Mouse (Mus musculus) neural tube, embryonic 13.5 days (tissue): ENCODE measurements at regions not wholly inside any gene's neighbourhood (a gene's known extent, or its start where the extent isn't known, plus 50 kb on each side); places are given as distances from the start of the nearest gene placed in this dataset.
A peak's percentile ranks its signal among the peaks of the same experiment; 100 is the strongest.
"Not testable (repeated sequence)": the region's sequence is repeated elsewhere in the genome, so short reads cannot be mapped to it uniquely, and the experiment has no call there.

Experiments used
- ATAC-seq: fragments of 200-750 bp; cut with Nextera tagmentation; 2 replicates; pipeline ENCODE4 v1.8.0; 2017; ENCODE audit warnings: low read depth, mild to moderate bottlenecking, moderate TSS enrichment, moderate library complexity
- H3K27ac ChIP-seq: fragments of 300-500 bp; sonication (generic); replicated peaks from 2 replicates; pipeline ENCODE4 v1.5.1; 2015; ENCODE audit warnings: moderate library complexity, mild to moderate bottlenecking, inconsistent platforms
- H3K27me3 ChIP-seq: fragments of 300-500 bp; sonication (generic); 2 replicates; pipeline ENCODE4 v1.6.1; 2015; ENCODE audit warnings: mild to moderate bottlenecking, inconsistent platforms
- H3K36me3 ChIP-seq: fragments of 300-500 bp; sonication (generic); 2 replicates; pipeline ENCODE4 v1.6.1; 2015; ENCODE audit warnings: mild to moderate bottlenecking, inconsistent platforms
- H3K4me1 ChIP-seq: fragments of 300-500 bp; sonication (generic); replicated peaks from 2 replicates; pipeline ENCODE4 v1.6.1; 2015; ENCODE audit warnings: inconsistent platforms
- H3K4me2 ChIP-seq: fragments of 300-500 bp; sonication (generic); 2 replicates; pipeline ENCODE4 v1.6.1; 2015; ENCODE audit warnings: inconsistent platforms, mild to moderate bottlenecking, moderate library complexity
- H3K4me3 ChIP-seq: fragments of 300-500 bp; sonication (generic); 2 replicates; pipeline ENCODE4 v1.5.1; 2015; ENCODE audit warnings: mild to moderate bottlenecking, inconsistent platforms
- H3K9ac ChIP-seq: fragments of 300-500 bp; sonication (generic); 2 replicates; pipeline ENCODE4 v1.6.1; 2015; ENCODE audit warnings: moderate library complexity, mild to moderate bottlenecking, inconsistent platforms
- H3K9me3 ChIP-seq: fragments of 300-500 bp; sonication (generic); 2 replicates; pipeline ENCODE4 v1.6.1; 2016; ENCODE audit warnings: inconsistent platforms
- WGBS: fragments of 180-500 bp; shearing (Covaris S2); methylation state at CpG from one replicate; pipeline ENCODE4 v1.1.7; 2015; 5-methylcytosine and 5-hydroxymethylcytosine counted together

GRCm38 (mm10) chr9:48058599-48058998, 103.2 kb upstream of the Nxpe4 start:
- Histone ChIP-seq H3K36me3 (no peaks in the 10 kb centered on the region), H3K4me3 (no peak overlapping the region), H3K4me2 (no peak overlapping the region), H3K9ac (no peak overlapping the region), H3K27me3 (no peaks in the 10 kb centered on the region), H3K27ac (no peak overlapping the region), H3K9me3 (no peaks in the 10 kb centered on the region), H3K4me1 (peaks cover 15% of the 10 kb centered on the region)
- WGBS: 57% methylated on average over 8 of the region's 8 CpGs
- no peak for ATAC-seq

GRCm38 (mm10) chr9:48059549-48060165, 102.2 kb upstream of the Nxpe4 start:
- Histone ChIP-seq H3K9me3 (no peaks in the 10 kb centered on the region), H3K9ac (no peak overlapping the region), H3K36me3 (no peaks in the 10 kb centered on the region), H3K27ac (no peak overlapping the region), H3K4me2 (no peak overlapping the region), H3K4me3 (no peak overlapping the region), H3K27me3 (no peaks in the 10 kb centered on the region), H3K4me1 (peaks cover 15% of the 10 kb centered on the region)
- ATAC-seq: no peak
- WGBS: 83% methylated on average over 10 of the region's 10 CpGs

GRCm38 (mm10) chr9:48060996-48061395, 100.8 kb upstream of the Nxpe4 start:
- Histone ChIP-seq H3K9me3 (no peaks in the 10 kb centered on the region), H3K4me3 (no peak overlapping the region), H3K4me1 (0 out of 2 replicates have a peak, but pooled peaks cover 6% of the 10 kb centered on the region), H3K4me2 (no peak overlapping the region), H3K36me3 (no peaks in the 10 kb centered on the region), H3K27me3 (no peaks in the 10 kb centered on the region), H3K9ac (no peak overlapping the region), H3K27ac (no peak overlapping the region)
- no peak for ATAC-seq
- whole genome bisulfite sequencing: 90% methylated on average over 4 of the region's 4 CpGs

- no peaks in the 10 kb centered on the region for H3K27me3 ChIP-seq
- H3K27ac ChIP-seq: peak overlapping the region; percentile 64; the same call in 1 of the 2 replicates
- H3K4me3 ChIP-seq: no peak overlapping the region
- H3K9ac ChIP-seq: no peak overlapping the region
- ATAC-seq: no peak
- H3K9me3 ChIP-seq: no peaks in the 10 kb centered on the region
- no peak overlapping the region for H3K4me2 ChIP-seq
- 59% methylated on average over 7 of the region's 7 CpGs for WGBS
- H3K4me1 ChIP-seq: peaks cover 14% of the 10 kb centered on the region; the same call in 1 of the 2 replicates
- H3K36me3 ChIP-seq: no peaks in the 10 kb centered on the region
Measured at GRCm38 (mm10) chr9:48066730-48067345, 95.0 kb upstream of the Nxpe4 start.

- WGBS: 73% methylated on average over 1 of the region's 1 CpGs
- Histone ChIP-seq H3K4me1 (no peaks in the 10 kb centered on the region), H3K27me3 (no peaks in the 10 kb centered on the region), H3K4me2 (no peak overlapping the region), H3K9me3 (no peaks in the 10 kb centered on the region), H3K27ac (no peak overlapping the region), H3K36me3 (no peaks in the 10 kb centered on the region), H3K4me3 (no peak overlapping the region), H3K9ac (no peak overlapping the region)
- no peak for ATAC-seq
Measured at GRCm38 (mm10) chr9:48072592-48072991, 89.2 kb upstream of the Nxpe4 start.

GRCm38 (mm10) chr9:48073096-48073495, 88.7 kb upstream of the Nxpe4 start:
- Histone ChIP-seq H3K4me3 (no peak overlapping the region), H3K4me2 (no peak overlapping the region), H3K36me3 (no peaks in the 10 kb centered on the region), H3K27me3 (no peaks in the 10 kb centered on the region), H3K27ac (no peak overlapping the region), H3K9me3 (no peaks in the 10 kb centered on the region), H3K4me1 (no peaks in the 10 kb centered on the region), H3K9ac (no peak overlapping the region)
- 69% methylated on average over 2 of the region's 2 CpGs for WGBS
- ATAC-seq: no peak

GRCm38 (mm10) chr9:48075661-48076240, 86.1 kb upstream of the Nxpe4 start:
- no peak overlapping the region for H3K9ac ChIP-seq
- no peak overlapping the region for H3K4me2 ChIP-seq
- no peaks in the 10 kb centered on the region for H3K27me3 ChIP-seq
- no peak for ATAC-seq
- H3K4me3 ChIP-seq: no peak overlapping the region
- no peaks in the 10 kb centered on the region for H3K36me3 ChIP-seq
- 73% methylated on average over 5 of the region's 5 CpGs for WGBS
- no peaks in the 10 kb centered on the region for H3K4me1 ChIP-seq
- H3K27ac ChIP-seq: no peak overlapping the region
- no peaks in the 10 kb centered on the region for H3K9me3 ChIP-seq

GRCm38 (mm10) chr9:48082461-48082860, 79.4 kb upstream of the Nxpe4 start:
- Histone ChIP-seq H3K36me3 (no peaks in the 10 kb centered on the region), H3K9ac (no peak overlapping the region), H3K4me2 (no peak overlapping the region), H3K4me1 (peaks cover 17% of the 10 kb centered on the region), H3K4me3 (no peak overlapping the region), H3K27me3 (no peaks in the 10 kb centered on the region), H3K9me3 (no peaks in the 10 kb centered on the region), H3K27ac (peak overlapping the region; percentile 2; the same call in 1 of the 2 replicates)
- 47% methylated on average over 6 of the region's 6 CpGs for WGBS
- ATAC-seq: no peak

GRCm38 (mm10) chr9:48084196-48084595, 77.6 kb upstream of the Nxpe4 start:
- not testable (repeated sequence) for ATAC-seq, H3K36me3 ChIP-seq
- 55% methylated on average over 5 of the region's 5 CpGs for WGBS

GRCm38 (mm10) chr9:48089661-48090060, 72.2 kb upstream of the Nxpe4 start:
- H3K9ac ChIP-seq: no peak overlapping the region
- H3K27me3 ChIP-seq: no peaks in the 10 kb centered on the region
- no peaks in the 10 kb centered on the region for H3K9me3 ChIP-seq
- H3K36me3 ChIP-seq: no peaks in the 10 kb centered on the region
- ATAC-seq: no peak
- no peak overlapping the region for H3K27ac ChIP-seq
- no peak overlapping the region for H3K4me2 ChIP-seq
- 94% methylated on average over 5 of the region's 5 CpGs for WGBS
- no peaks in the 10 kb centered on the region; the same call in 1 of the 2 replicates for H3K4me1 ChIP-seq
- H3K4me3 ChIP-seq: no peak overlapping the region

More at GRCm38 (mm10) chr9:48084196-48084595, 77.6 kb upstream of the Nxpe4 start:
- not testable (repeated sequence) for H3K4me2 ChIP-seq, H3K27ac ChIP-seq, H3K9me3 ChIP-seq, H3K27me3 ChIP-seq, H3K9ac ChIP-seq, H3K4me3 ChIP-seq
- H3K4me1 ChIP-seq: peaks cover 17% of the 10 kb centered on the region

GRCm38 (mm10) chr9:48094756-48095155, 67.1 kb upstream of the Nxpe4 start:
- no peak overlapping the region for H3K9ac ChIP-seq
- H3K27me3 ChIP-seq: no peaks in the 10 kb centered on the region
- H3K4me3 ChIP-seq: no peak overlapping the region
- ATAC-seq: no peak
- H3K4me2 ChIP-seq: no peak overlapping the region
- no peaks in the 10 kb centered on the region for H3K36me3 ChIP-seq
- H3K27ac ChIP-seq: no peak overlapping the region
- WGBS: 63% methylated on average over 2 of the region's 2 CpGs
- 0 out of 2 replicates have a peak, but pooled peaks cover 7% of the 10 kb centered on the region for H3K4me1 ChIP-seq
- H3K9me3 ChIP-seq: no peaks in the 10 kb centered on the region

GRCm38 (mm10) chr9:48099846-48100245, 62.0 kb upstream of the Nxpe4 start:
- H3K4me3 ChIP-seq: no peak overlapping the region
- H3K4me1 ChIP-seq: 0 out of 2 replicates have a peak, but pooled peaks cover 7% of the 10 kb centered on the region
- no peaks in the 10 kb centered on the region for H3K36me3 ChIP-seq
- no peak overlapping the region for H3K9ac ChIP-seq
- H3K9me3 ChIP-seq: no peaks in the 10 kb centered on the region
- no peak overlapping the region for H3K4me2 ChIP-seq
- ATAC-seq: no peak
- H3K27ac ChIP-seq: no peak overlapping the region
- no peaks in the 10 kb centered on the region for H3K27me3 ChIP-seq
- WGBS: 72% methylated on average over 4 of the region's 4 CpGs
